Mouse (Mus musculus) CH12.LX (cell line): ENCODE data around the gene Hip1r. TPM values are rescaled to one million over a fixed set of nuclear protein-coding genes. Genes with fewer than 3 reads are reported as not detected.
A peak's percentile ranks its signal among the peaks of the same experiment; 100 is the strongest.

Experiments used
- DNase-seq: peaks from one replicate; pipeline ENCODE4 v3.0.0-alpha.2; 2013; ENCODE audit errors: extremely low read depth
- H3K27ac ChIP-seq: 2 replicates; pipeline ENCODE4 v1.5.1; 2012; ENCODE audit warnings: low read depth, mild to moderate bottlenecking, control low read depth, moderate library complexity; ENCODE audit not compliant: insufficient read depth
- H3K27me3 ChIP-seq: replicated peaks from 2 replicates; pipeline ENCODE3; 2012; ENCODE audit warnings: inconsistent platforms
- H3K36me3 ChIP-seq, 2 experiments: replicated peaks in 1 of 2; 2 replicates each; pipeline versions ENCODE3 to v1.6.1; 2012; ENCODE audit warnings: inconsistent platforms in 1 of 2, low read length in 1 of 2, mild to moderate bottlenecking in 1 of 2, mixed read lengths in 1 of 2, moderate library complexity in 1 of 2; ENCODE audit not compliant: control insufficient read depth in 1 of 2, insufficient read depth in 1 of 2
- H3K4me1 ChIP-seq, 2 experiments: 2 replicates each; pipeline ENCODE4 v1.6.1; 2012; ENCODE audit warnings: inconsistent platforms in 1 of 2, moderate library complexity in 1 of 2; ENCODE audit not compliant: insufficient read depth in 2 of 2, control insufficient read depth in 1 of 2
- H3K4me2 ChIP-seq: 2 replicates; pipeline ENCODE4 v1.6.1; 2012; ENCODE audit warnings: low read depth, mild to moderate bottlenecking, control low read depth; ENCODE audit not compliant: poor library complexity, insufficient read depth, severe bottlenecking
- H3K4me3 ChIP-seq, 3 experiments: fragments of 150-350 bp in 1 of 3; sonication (generic) in 1 of 3; replicated peaks in 1 of 3; 2 replicates each; pipeline versions ENCODE3 to v1.5.1; 2011 to 2012; ENCODE audit warnings: low read depth in 2 of 3, low read length in 2 of 3, mild to moderate bottlenecking in 2 of 3, moderate library complexity in 2 of 3, control low read depth in 1 of 3, improper control_type of control experiment in 1 of 3, inconsistent platforms in 1 of 3, mixed read lengths in 1 of 3; ENCODE audit not compliant: poor library complexity in 1 of 3
- H3K79me2 ChIP-seq: replicated peaks from 2 replicates; pipeline ENCODE4 v1.6.1; 2012; ENCODE audit warnings: mild to moderate bottlenecking, moderate library complexity; ENCODE audit not compliant: control insufficient read depth, poor library complexity, insufficient read depth, severe bottlenecking; ENCODE audit errors: extremely low read depth
- H3K9ac ChIP-seq: 2 replicates; pipeline ENCODE4 v1.6.1; 2012; ENCODE audit warnings: low read depth, mild to moderate bottlenecking, control low read depth, moderate library complexity; ENCODE audit not compliant: insufficient read depth
- H3K9me3 ChIP-seq: replicated peaks from 2 replicates; pipeline ENCODE3; 2012; ENCODE audit warnings: low read length, inconsistent platforms, mixed read lengths
- ETS1 ChIP-seq: conservative IDR thresholded peaks from 2 replicates; pipeline ENCODE4 v1.6.1; 2012; ENCODE audit warnings: low read depth, mild to moderate bottlenecking, inconsistent platforms, low read length, improper control_type of control experiment, moderate library complexity
- JUN ChIP-seq: IDR thresholded peaks from 2 replicates; pipeline ENCODE4 v1.6.1; 2011; ENCODE audit warnings: low read depth, mild to moderate bottlenecking, low read length, improper control_type of control experiment, moderate library complexity; ENCODE audit not compliant: insufficient read depth
- KAT2A ChIP-seq: IDR thresholded peaks from 2 replicates; pipeline ENCODE4 v1.6.1; 2012; ENCODE audit warnings: low read length, improper control_type of control experiment, inconsistent platforms; ENCODE audit not compliant: insufficient replicate concordance
- MAFK ChIP-seq: IDR thresholded peaks from 2 replicates; pipeline ENCODE4 v1.6.1; 2011; ENCODE audit warnings: low read length, improper control_type of control experiment; ENCODE audit not compliant: insufficient replicate concordance
- NRF1 ChIP-seq: IDR thresholded peaks from 2 replicates; pipeline ENCODE4 v1.6.1; 2014; ENCODE audit warnings: low read depth, mild to moderate bottlenecking, inconsistent platforms, low read length, improper control_type of control experiment, moderate library complexity
- UBTF ChIP-seq: IDR thresholded peaks from 2 replicates; pipeline ENCODE4 v1.6.1; 2012; ENCODE audit warnings: low read depth, mild to moderate bottlenecking, inconsistent platforms, low read length, improper control_type of control experiment, moderate library complexity
- USF2 ChIP-seq: conservative IDR thresholded peaks from 2 replicates; pipeline ENCODE4 v1.6.1; 2011; ENCODE audit warnings: low read depth, low read length, improper control_type of control experiment
- ZNF384 ChIP-seq: IDR thresholded peaks from 2 replicates; pipeline ENCODE4 v1.6.1; 2012; ENCODE audit warnings: low read depth, low read length, improper control_type of control experiment, inconsistent platforms
- dilution Hi-C: fragments of 300-500 bp; cut with MboI; formaldehyde crosslinking; loops from 2 replicates; pipeline ENCODE4 v1.14.3; 2020; ENCODE audit warnings: low sequenced_read_pairs; ENCODE audit not compliant: extremely low pct_unique_long_range_greater_than_20kb, extremely low pct_ligation_motif_present
- in situ Hi-C: fragments of 300-500 bp; cut with MboI; formaldehyde crosslinking; loops from 3 replicates; pipeline ENCODE4 v1.14.3; 2019; ENCODE audit warnings: low sequenced_read_pairs, low pct_ligation_motif_present, low pct_unique_long_range_greater_than_20kb, mixed read lengths
- polyA plus RNA-seq: library from polyadenylated mRNA; unstranded; fragments of >175 nt; gene quantifications from 2 replicates; pipeline ENCODE4 v1.2.1, GENCODE M21; 2012; ENCODE audit warnings: low read depth; ENCODE audit not compliant: insufficient read length
- total RNA-seq, 2 experiments: library from RNA; depleted of rRNA; stranded (reverse); fragments of 300-350 nt in 1 of 2; fragments of >200 nt in 1 of 2; gene quantifications; 2 replicates each; pipeline ENCODE4 v1.2.3; 2012 to 2014

Hip1r gene
- total and polyA plus RNA-seq, 3 experiments: 26.1 to 49.8 (median 44.7) TPM

GRCm38 (mm10) chr5:124018651-124019050 is 45.2 kb downstream of the Hip1r start:
- no peak overlapping the region for H3K9ac ChIP-seq
- dilution Hi-C loops: no loop called here

GRCm38 (mm10) chr5:124019348-124020216 is 46.2 kb downstream of the Hip1r start:
- Histone ChIP-seq H3K9me3 (no peaks in the 10 kb centered on the region), H3K4me1 (peaks cover 50 to 94% of the 10 kb centered on the region in 2 experiments), H3K27me3 (no peaks in the 10 kb centered on the region), H3K4me3 (no peak overlapping the region), H3K79me2 (peaks cover 15% of the 10 kb centered on the region), H3K27ac (no peak overlapping the region), H3K4me2 (no peak overlapping the region), H3K36me3 (peaks cover 0 to 42% of the 10 kb centered on the region in 2 experiments), H3K9ac (no peak overlapping the region)
- TF ChIP-seq UBTF: no peak
- TF ChIP-seq ZNF384: peak; percentile 57
- in situ Hi-C loops: no loop called here
- dilution Hi-C loops: no loop called here
- no peak for DNase-seq

More at GRCm38 (mm10) chr5:124018651-124019050, 45.2 kb downstream of the Hip1r start:
- Histone ChIP-seq H3K79me2 (peaks cover 14% of the 10 kb centered on the region), H3K4me2 (no peak overlapping the region), H3K4me1 (peaks cover 53 to 94% of the 10 kb centered on the region in 2 experiments), H3K27me3 (no peaks in the 10 kb centered on the region), H3K36me3 (peaks cover 0 to 42% of the 10 kb centered on the region in 2 experiments), H3K9me3 (no peaks in the 10 kb centered on the region), H3K4me3 (no peak overlapping the region), H3K27ac (no peak overlapping the region)
- TF ChIP-seq NRF1 (no peak), USF2 (no peak), MAFK (no peak), KAT2A (no peak)
- no peak for DNase-seq
- in situ Hi-C loops: no loop called here

GRCm38 (mm10) chr5:124021148-124021547 is 47.7 kb downstream of the Hip1r start:
- no peak overlapping the region for H3K4me3 ChIP-seq
- H3K27ac ChIP-seq: no peak overlapping the region

More at GRCm38 (mm10) chr5:124021148-124021547, 47.7 kb downstream of the Hip1r start:
- no peaks in the 10 kb centered on the region for H3K27me3 ChIP-seq
- no peak for TF ChIP-seq JUN
- TF ChIP-seq ETS1: 0 out of 2 replicates have a peak, but pooled peaks have one; percentile 9
- H3K4me1 ChIP-seq: peaks cover 55 to 96% of the 10 kb centered on the region in 2 experiments
- H3K79me2 ChIP-seq: peaks cover 17% of the 10 kb centered on the region
- in situ Hi-C loops: no loop called here
- H3K9ac ChIP-seq: no peak overlapping the region
- no peak for DNase-seq
- no peak overlapping the region; the same call in 1 of the 2 replicates for H3K4me2 ChIP-seq
- peaks cover 0 to 48% of the 10 kb centered on the region in 2 experiments for H3K36me3 ChIP-seq
- H3K9me3 ChIP-seq: no peaks in the 10 kb centered on the region
- dilution Hi-C loops: no loop called here
